Mouse (Mus musculus) midbrain, embryonic 16.5 days (tissue): ENCODE measurements at regions not wholly inside any gene's neighbourhood (a gene's known extent, or its start where the extent isn't known, plus 50 kb on each side); places are given as distances from the start of the nearest gene placed in this dataset.

Source experiments
- ATAC-seq: fragments of 200-750 bp; cut with Nextera tagmentation; 2 replicates; pipeline ENCODE4 v1.8.0; 2017; ENCODE audit warnings: moderate TSS enrichment
- H3K27ac ChIP-seq: fragments of 300-500 bp; sonication (generic); 2 replicates; pipeline ENCODE4 v1.5.1; 2014; ENCODE audit warnings: mild to moderate bottlenecking, low read length, mixed read lengths
- H3K27me3 ChIP-seq: fragments of 300-500 bp; sonication (generic); 2 replicates; pipeline ENCODE4 v1.6.1; 2014; ENCODE audit warnings: low read depth, low read length, mixed read lengths; ENCODE audit not compliant: control insufficient read depth, insufficient read depth
- H3K36me3 ChIP-seq: fragments of 300-500 bp; sonication (generic); 2 replicates; pipeline ENCODE4 v1.6.1; 2014; ENCODE audit warnings: mild to moderate bottlenecking, low read length, moderate library complexity, mixed read lengths; ENCODE audit not compliant: control insufficient read depth, insufficient read depth
- H3K4me1 ChIP-seq: fragments of 300-500 bp; sonication (generic); 2 replicates; pipeline ENCODE4 v1.6.1; 2014; ENCODE audit warnings: mild to moderate bottlenecking, low read length, mixed read lengths; ENCODE audit not compliant: control insufficient read depth, insufficient read depth
- H3K4me2 ChIP-seq: fragments of 300-500 bp; sonication (generic); 2 replicates; pipeline ENCODE4 v1.6.1; 2014; ENCODE audit warnings: mild to moderate bottlenecking, low read length, mixed read lengths
- H3K4me3 ChIP-seq: fragments of 300-500 bp; sonication (generic); 2 replicates; pipeline ENCODE4 v1.5.1; 2014; ENCODE audit warnings: low read depth, mild to moderate bottlenecking, low read length, moderate library complexity, mixed read lengths
- H3K9ac ChIP-seq: fragments of 300-500 bp; sonication (generic); 2 replicates; pipeline ENCODE4 v1.6.1; 2014; ENCODE audit warnings: low read depth, low read length, mixed read lengths
- H3K9me3 ChIP-seq: fragments of 300-500 bp; sonication (generic); replicated peaks from 2 replicates; pipeline ENCODE4 v1.6.1; 2014; ENCODE audit warnings: mild to moderate bottlenecking, low read length, mixed read lengths; ENCODE audit not compliant: control insufficient read depth, poor library complexity, severe bottlenecking
- WGBS: fragments of 180-500 bp; shearing (Covaris S2); extraction: QIAGEN DNeasy Blood & Tissue Kit; methylation state at CpG from one replicate; pipeline ENCODE4 v1.1.7; 2014; 5-methylcytosine and 5-hydroxymethylcytosine counted together

GRCm38 (mm10) chr4:23490224-23490623, 1002.1 kb upstream of the Pou3f2 start:
- 4% methylated on average over 3 of the region's 3 CpGs for WGBS
- Histone ChIP-seq H3K27me3 (no peaks in the 10 kb centered on the region), H3K4me3 (no peak overlapping the region), H3K9me3 (no peaks in the 10 kb centered on the region), H3K36me3 (no peaks in the 10 kb centered on the region), H3K9ac (no peak overlapping the region), H3K4me2 (no peak overlapping the region), H3K27ac (no peak overlapping the region), H3K4me1 (peaks cover 4% of the 10 kb centered on the region; the same call in 1 of the 2 replicates)
- 0 out of 2 replicates have a peak, but pooled peaks have one; percentile 60 for ATAC-seq

GRCm38 (mm10) chr4:23491255-23491654, 1003.1 kb upstream of the Pou3f2 start:
- no peak overlapping the region for H3K27ac ChIP-seq
- no peak overlapping the region for H3K4me3 ChIP-seq
- H3K36me3 ChIP-seq: no peaks in the 10 kb centered on the region
- 8% methylated on average over 2 of the region's 2 CpGs for WGBS
- H3K4me2 ChIP-seq: no peak overlapping the region
- H3K9me3 ChIP-seq: no peaks in the 10 kb centered on the region
- H3K27me3 ChIP-seq: no peaks in the 10 kb centered on the region
- ATAC-seq: no peak
- no peak overlapping the region for H3K9ac ChIP-seq
- H3K4me1 ChIP-seq: peaks cover 4% of the 10 kb centered on the region; the same call in 1 of the 2 replicates

GRCm38 (mm10) chr4:23498710-23499109, 997.5 kb upstream of the Mms22l start:
- Histone ChIP-seq H3K4me1 (no peaks in the 10 kb centered on the region), H3K4me2 (no peak overlapping the region), H3K4me3 (no peak overlapping the region), H3K27me3 (no peaks in the 10 kb centered on the region), H3K9ac (no peak overlapping the region), H3K9me3 (no peaks in the 10 kb centered on the region), H3K36me3 (no peaks in the 10 kb centered on the region), H3K27ac (no peak overlapping the region)
- no peak for ATAC-seq
- WGBS: 82% methylated on average over 2 of the region's 2 CpGs

GRCm38 (mm10) chr4:23504770-23505420, 991.4 kb upstream of the Mms22l start:
- H3K36me3 ChIP-seq: no peaks in the 10 kb centered on the region
- WGBS: 29% methylated on average over 6 of the region's 6 CpGs
- no peaks in the 10 kb centered on the region for H3K9me3 ChIP-seq
- H3K27ac ChIP-seq: no peak overlapping the region
- H3K4me1 ChIP-seq: no peaks in the 10 kb centered on the region
- H3K9ac ChIP-seq: no peak overlapping the region
- ATAC-seq: no peak
- no peak overlapping the region for H3K4me3 ChIP-seq
- no peaks in the 10 kb centered on the region for H3K27me3 ChIP-seq
- H3K4me2 ChIP-seq: no peak overlapping the region

DNA sequence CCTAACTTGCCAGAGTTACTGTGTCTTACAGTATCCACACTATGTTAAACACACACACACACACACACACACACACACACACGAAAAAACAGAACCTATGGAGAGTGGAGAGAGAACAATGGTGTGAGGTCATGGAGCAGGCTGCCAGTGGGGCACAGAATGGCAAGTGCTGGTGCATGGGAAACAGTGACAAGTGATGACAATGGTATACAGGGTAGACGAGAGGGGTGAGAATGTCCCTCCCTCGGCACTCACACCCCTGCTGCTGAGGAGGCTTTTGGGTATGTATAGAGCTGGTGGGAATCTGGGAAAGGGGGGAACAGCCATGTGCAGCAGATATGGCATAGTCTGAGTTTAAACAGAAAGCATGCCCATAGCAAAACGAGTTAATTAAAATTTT, 985.4 kb upstream of the Mms22l start:
- WGBS: 29% methylated on average over 4 of the region's 4 CpGs
- H3K36me3 ChIP-seq: no peaks in the 10 kb centered on the region

GRCm38 (mm10) chr4:23512014-23512413, 984.2 kb upstream of the Mms22l start:
- Histone ChIP-seq H3K9me3 (no peaks in the 10 kb centered on the region), H3K4me3 (no peak overlapping the region), H3K4me2 (no peak overlapping the region), H3K36me3 (no peaks in the 10 kb centered on the region), H3K27ac (no peak overlapping the region), H3K9ac (no peak overlapping the region), H3K4me1 (peaks cover 7% of the 10 kb centered on the region; the same call in 1 of the 2 replicates), H3K27me3 (no peaks in the 10 kb centered on the region)
- WGBS: 39% methylated on average over 4 of the region's 4 CpGs
- ATAC-seq: no peak

More for the DNA sequence above, 985.4 kb upstream of the Mms22l start:
- Histone ChIP-seq H3K4me3 (no peak overlapping the region), H3K9ac (no peak overlapping the region), H3K4me2 (no peak overlapping the region), H3K27ac (no peak overlapping the region), H3K9me3 (no peaks in the 10 kb centered on the region), H3K4me1 (peaks cover 7% of the 10 kb centered on the region; the same call in 1 of the 2 replicates), H3K27me3 (no peaks in the 10 kb centered on the region)
- ATAC-seq: no peak

DNA sequence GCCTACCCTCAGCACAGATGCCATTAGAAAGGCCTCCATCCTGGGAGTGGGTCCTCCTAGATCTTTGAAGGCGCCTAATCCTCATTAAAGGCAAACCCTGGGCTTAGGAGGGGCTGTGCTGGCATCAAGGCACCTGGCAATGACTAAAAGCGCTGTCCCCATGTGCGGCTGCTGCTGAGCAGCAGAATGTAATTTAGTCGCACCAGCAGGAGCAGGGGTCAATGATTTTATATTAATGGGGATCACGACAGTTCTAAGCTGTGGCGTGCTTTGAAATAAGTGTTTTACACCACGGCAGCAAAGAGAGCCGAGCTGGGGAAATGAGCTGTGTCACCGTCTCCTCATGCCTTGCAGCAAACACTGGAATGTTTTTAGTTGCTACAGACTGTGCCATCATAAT, 982.3 kb upstream of the Mms22l start:
- H3K4me1 ChIP-seq: peaks cover 7% of the 10 kb centered on the region; the same call in 1 of the 2 replicates
- peaks cover under 1% of the 10 kb centered on the region; the same call in 1 of the 2 replicates for H3K9me3 ChIP-seq
- H3K27me3 ChIP-seq: no peaks in the 10 kb centered on the region
- 6% methylated on average over 9 of the region's 9 CpGs for WGBS
- no peak overlapping the region for H3K4me3 ChIP-seq
- 0 out of 2 replicates have a peak overlapping the region, but pooled peaks have one; percentile 33 for H3K27ac ChIP-seq
- peak overlapping the region; percentile 50 for H3K4me2 ChIP-seq
- peak overlapping the region; percentile 53; the same call in 1 of the 2 replicates for H3K9ac ChIP-seq
- peak; percentile 85 for ATAC-seq
- no peaks in the 10 kb centered on the region for H3K36me3 ChIP-seq
